Mouse (Mus musculus) embryonic facial prominence, embryonic 14.5 days (tissue): ENCODE measurements around the gene Churc1. TPM values are rescaled to one million over a fixed set of nuclear protein-coding genes. Genes with fewer than 3 reads are reported as not detected.
A peak's percentile ranks its signal among the peaks of the same experiment; 100 is the strongest.

Source experiments
- ATAC-seq: fragments of 200-750 bp; cut with Nextera tagmentation; 2 replicates; pipeline ENCODE4 v1.8.0; 2017; ENCODE audit warnings: low read depth, moderate number of reproducible peaks, moderate TSS enrichment
- DNase-seq: peaks from one replicate; pipeline ENCODE4 v3.0.0-alpha.2; 2015; ENCODE audit warnings: low spot score
- H3K27ac ChIP-seq: fragments of 300-500 bp; sonication (generic); replicated peaks from 2 replicates; pipeline ENCODE4 v1.5.1; 2014; ENCODE audit warnings: low read depth, mild to moderate bottlenecking, low read length, moderate library complexity
- H3K27me3 ChIP-seq: fragments of 300-500 bp; sonication (generic); replicated peaks from 2 replicates; pipeline ENCODE4 v1.6.1; 2014; ENCODE audit warnings: low read length; ENCODE audit not compliant: control insufficient read depth, insufficient read depth
- H3K36me3 ChIP-seq: fragments of 300-500 bp; sonication (generic); 2 replicates; pipeline ENCODE4 v1.6.1; 2014; ENCODE audit warnings: low read length, mixed read lengths; ENCODE audit not compliant: control insufficient read depth, insufficient read depth
- H3K4me1 ChIP-seq: fragments of 300-500 bp; sonication (generic); 2 replicates; pipeline ENCODE4 v1.6.1; 2014; ENCODE audit warnings: antibody characterized with exemption, low read length; ENCODE audit not compliant: control insufficient read depth, insufficient read depth
- H3K4me2 ChIP-seq: fragments of 300-500 bp; sonication (generic); 2 replicates; pipeline ENCODE4 v1.6.1; 2014; ENCODE audit warnings: low read depth, mild to moderate bottlenecking, low read length, moderate library complexity, mixed read lengths
- H3K4me3 ChIP-seq: fragments of 300-500 bp; sonication (generic); 2 replicates; pipeline ENCODE4 v1.5.1; 2014; ENCODE audit warnings: low read depth, mild to moderate bottlenecking, low read length
- H3K9ac ChIP-seq: fragments of 300-500 bp; sonication (generic); 2 replicates; pipeline ENCODE4 v1.6.1; 2014; ENCODE audit warnings: low read depth, mild to moderate bottlenecking, low read length, moderate library complexity, mixed read lengths
- H3K9me3 ChIP-seq: fragments of 300-500 bp; sonication (generic); 2 replicates; pipeline ENCODE4 v1.6.1; 2016; ENCODE audit warnings: low read length; ENCODE audit not compliant: control insufficient read depth
- WGBS: fragments of 180-500 bp; shearing (Covaris S2); extraction: QIAGEN DNeasy Blood & Tissue Kit; methylation state at CpG from one replicate; pipeline ENCODE4 v1.1.7; 2014; 5-methylcytosine and 5-hydroxymethylcytosine counted together
- polyA plus RNA-seq: library from polyadenylated mRNA; unstranded; fragments of >200 nt; fragmentation: Nextera tagmentation; extraction: Ambion mirVana; gene quantifications from 2 replicates; pipeline ENCODE4 v1.2.1, GENCODE M21; 2014

Gene Churc1
- polyA plus RNA-seq, 1 experiment from 2014 or later: 99.4 TPM

- no peak overlapping the region for H3K4me2 ChIP-seq
- H3K9me3 ChIP-seq: no peaks in the 10 kb centered on the region
- no peaks in the 10 kb centered on the region for H3K4me1 ChIP-seq
- H3K4me3 ChIP-seq: no peak overlapping the region
- 0 out of 2 replicates have a peak, but pooled peaks cover 4% of the 10 kb centered on the region for H3K36me3 ChIP-seq
- H3K27me3 ChIP-seq: no peaks in the 10 kb centered on the region
- no peak overlapping the region for H3K27ac ChIP-seq
- WGBS: 51% methylated on average over 7 of the region's 7 CpGs
- no peak overlapping the region for H3K9ac ChIP-seq
- 0 out of 2 replicates have a peak, but pooled peaks have one; percentile 28 for ATAC-seq
- peak; percentile 44 for DNase-seq
Measured at GRCm38 (mm10) chr12:76803700-76804252, 38.4 kb downstream of the Churc1 start.

- no peak for DNase-seq
- ATAC-seq: no peak
- Histone ChIP-seq H3K4me2 (no peak overlapping the region), H3K4me1 (no peaks in the 10 kb centered on the region), H3K4me3 (no peak overlapping the region), H3K9me3 (no peaks in the 10 kb centered on the region), H3K36me3 (no peaks in the 10 kb centered on the region), H3K27ac (no peak overlapping the region), H3K27me3 (no peaks in the 10 kb centered on the region), H3K9ac (no peak overlapping the region)
- WGBS: 85% methylated on average over 10 of the region's 10 CpGs
Measured at GRCm38 (mm10) chr12:76805056-76805811, 39.9 kb downstream of the Churc1 start.

DNA sequence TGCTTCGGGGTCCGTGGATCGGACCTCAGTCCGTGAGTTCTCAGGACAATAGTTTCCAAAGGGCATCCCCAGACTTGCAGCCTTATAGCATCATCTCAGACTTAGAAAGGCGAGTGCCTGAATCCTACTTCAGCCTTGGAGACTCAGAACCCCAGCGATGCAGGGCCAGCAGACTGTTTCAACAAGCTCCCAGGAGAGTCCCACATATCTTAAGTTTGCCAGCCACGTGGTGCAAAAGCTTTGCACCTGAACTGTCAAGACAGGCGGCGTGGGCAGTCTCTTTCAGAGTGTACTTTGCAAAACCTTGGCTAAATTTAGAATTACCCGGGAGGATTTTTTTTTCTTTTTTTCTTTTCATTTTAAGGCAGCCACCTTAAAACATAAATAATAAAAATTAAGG is 42.5 kb downstream of the Churc1 start:
- ATAC-seq (no peak), DNase-seq (no peak)
- no peak overlapping the region for H3K9ac ChIP-seq
- H3K4me3 ChIP-seq: no peak overlapping the region
- WGBS: 74% methylated on average over 10 of the region's 10 CpGs
- H3K4me1 ChIP-seq: no peaks in the 10 kb centered on the region
- H3K36me3 ChIP-seq: peaks cover 3% of the 10 kb centered on the region; the same call in 1 of the 2 replicates
- H3K4me2 ChIP-seq: no peak overlapping the region
- no peaks in the 10 kb centered on the region for H3K27me3 ChIP-seq
- H3K9me3 ChIP-seq: no peaks in the 10 kb centered on the region
- H3K27ac ChIP-seq: no peak overlapping the region

DNA sequence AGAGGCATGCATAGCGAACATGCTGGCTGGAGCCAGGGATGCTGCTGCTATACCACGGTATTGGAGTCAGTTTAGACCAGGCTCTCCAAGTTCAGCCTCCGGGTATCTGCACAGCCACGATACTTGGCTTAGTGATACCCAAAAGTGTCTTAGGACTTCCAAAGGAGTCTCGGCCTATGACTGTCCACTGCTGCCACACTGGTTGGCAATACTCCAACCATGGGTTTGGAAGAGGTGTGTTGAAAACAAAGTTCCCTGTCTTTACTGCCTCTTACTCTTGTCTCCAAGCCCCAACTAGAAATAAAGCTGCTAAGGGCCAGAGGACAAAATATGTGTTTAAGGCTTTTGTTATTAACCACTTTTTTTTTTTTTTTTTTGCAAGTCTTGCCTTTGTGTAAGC is 45.2 kb downstream of the Churc1 start:
- Histone ChIP-seq H3K4me2 (no peak overlapping the region), H3K27ac (no peak overlapping the region)
- ATAC-seq: no peak

GRCm38 (mm10) chr12:76811006-76811405 is 45.7 kb downstream of the Churc1 start:
- no peaks in the 10 kb centered on the region for H3K27me3 ChIP-seq
- H3K4me3 ChIP-seq: no peak overlapping the region
- 92% methylated on average over 4 of the region's 4 CpGs for WGBS
- no peaks in the 10 kb centered on the region for H3K4me1 ChIP-seq
- H3K9me3 ChIP-seq: no peaks in the 10 kb centered on the region
- H3K27ac ChIP-seq: no peak overlapping the region
- DNase-seq (no peak), ATAC-seq (no peak)
- H3K9ac ChIP-seq: no peak overlapping the region
- peaks cover 3% of the 10 kb centered on the region; the same call in 1 of the 2 replicates for H3K36me3 ChIP-seq
- H3K4me2 ChIP-seq: no peak overlapping the region

More for the DNA sequence above, 45.2 kb downstream of the Churc1 start:
- no peak overlapping the region for H3K4me3 ChIP-seq
- H3K9ac ChIP-seq: no peak overlapping the region
- peaks cover 3% of the 10 kb centered on the region; the same call in 1 of the 2 replicates for H3K36me3 ChIP-seq
- 90% methylated on average over 5 of the region's 5 CpGs for WGBS
- DNase-seq: no peak
- H3K4me1 ChIP-seq: no peaks in the 10 kb centered on the region
- H3K27me3 ChIP-seq: no peaks in the 10 kb centered on the region
- H3K9me3 ChIP-seq: no peaks in the 10 kb centered on the region

DNA sequence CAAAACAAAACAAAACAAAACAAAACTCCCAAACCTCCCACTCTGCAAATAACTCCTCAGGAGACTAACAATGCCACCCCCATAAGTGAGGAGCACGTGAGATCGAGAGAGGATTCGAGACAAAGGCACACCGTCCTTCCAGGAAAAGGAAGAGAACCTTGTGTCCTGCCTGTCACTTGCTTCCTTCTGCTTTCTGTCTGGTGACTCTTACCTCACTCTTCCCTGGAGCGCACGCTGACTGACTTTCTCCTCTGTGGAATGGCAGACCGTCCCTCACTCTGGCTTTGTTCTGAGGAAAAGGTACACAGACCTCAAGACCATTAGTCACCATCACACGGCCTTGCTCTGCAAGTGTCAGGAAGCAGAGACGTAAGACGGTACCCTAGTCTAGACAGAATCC is 48.2 kb downstream of the Churc1 start:
- ATAC-seq: no peak
- H3K27ac ChIP-seq: no peak overlapping the region
- no peak overlapping the region for H3K9ac ChIP-seq
- 68% methylated on average over 10 of the region's 10 CpGs for WGBS
- H3K27me3 ChIP-seq: no peaks in the 10 kb centered on the region
- no peak overlapping the region for H3K4me3 ChIP-seq
- H3K9me3 ChIP-seq: no peaks in the 10 kb centered on the region
- H3K4me1 ChIP-seq: peaks cover 11% of the 10 kb centered on the region
- DNase-seq: no peak
- no peak overlapping the region for H3K4me2 ChIP-seq
- peaks cover 3% of the 10 kb centered on the region; the same call in 1 of the 2 replicates for H3K36me3 ChIP-seq

DNA sequence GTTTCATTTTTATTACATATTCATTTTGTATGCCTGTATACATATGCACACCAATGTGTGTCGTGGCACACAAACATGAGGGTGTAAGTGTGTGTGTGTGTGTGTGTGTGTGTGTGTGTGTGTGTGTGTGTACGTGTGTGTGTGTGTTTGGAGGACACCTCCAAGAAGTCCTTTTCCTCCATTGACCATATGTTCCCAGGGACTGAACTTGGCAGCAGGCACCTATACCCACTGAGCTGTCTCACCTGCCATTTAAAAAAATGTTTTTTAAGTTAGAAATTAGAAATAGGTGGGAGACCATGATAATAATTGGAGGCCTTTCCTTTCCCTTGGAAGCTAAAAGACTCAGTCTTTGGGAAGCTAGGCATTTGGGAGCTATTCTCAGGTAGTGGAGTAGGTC is 48.8 kb downstream of the Churc1 start:
- H3K36me3 ChIP-seq: peaks cover 3% of the 10 kb centered on the region; the same call in 1 of the 2 replicates
- DNase-seq (no peak), ATAC-seq (no peak)
- no peak overlapping the region for H3K4me2 ChIP-seq
- H3K4me1 ChIP-seq: peaks cover 11% of the 10 kb centered on the region
- H3K27me3 ChIP-seq: no peaks in the 10 kb centered on the region
- no peaks in the 10 kb centered on the region for H3K9me3 ChIP-seq
- H3K9ac ChIP-seq: no peak overlapping the region
- H3K27ac ChIP-seq: no peak overlapping the region
- 86% methylated on average over 2 of the region's 2 CpGs for WGBS
- H3K4me3 ChIP-seq: no peak overlapping the region

DNA sequence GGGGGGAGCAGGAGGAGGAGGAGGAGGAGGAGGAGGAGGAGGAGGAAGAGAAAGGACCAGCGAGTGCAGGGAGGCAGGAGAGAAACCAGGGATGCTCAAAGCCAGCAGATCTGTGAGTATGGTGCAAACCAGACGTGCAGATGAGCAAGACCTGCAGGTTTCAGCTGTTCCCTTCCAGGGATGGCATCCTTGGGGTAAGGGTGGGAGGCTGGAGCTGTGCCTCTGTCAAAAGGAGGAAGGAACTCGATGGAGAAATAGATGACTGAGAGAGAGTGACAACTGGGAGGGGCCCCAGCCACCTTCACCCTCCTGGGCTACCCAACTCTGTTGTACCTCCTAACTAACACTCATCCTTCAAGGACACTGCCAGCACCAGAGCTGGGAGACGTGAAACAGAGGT is 51.4 kb downstream of the Churc1 start:
- Histone ChIP-seq H3K27me3 (no peaks in the 10 kb centered on the region), H3K9ac (no peak overlapping the region), H3K9me3 (no peaks in the 10 kb centered on the region), H3K4me3 (no peak overlapping the region), H3K4me2 (no peak overlapping the region), H3K4me1 (peaks cover 32% of the 10 kb centered on the region), H3K27ac (no peak overlapping the region), H3K36me3 (no peaks in the 10 kb centered on the region)
- DNase-seq: no peak
- no peak for ATAC-seq
- 57% methylated on average over 4 of the region's 4 CpGs for WGBS

DNA sequence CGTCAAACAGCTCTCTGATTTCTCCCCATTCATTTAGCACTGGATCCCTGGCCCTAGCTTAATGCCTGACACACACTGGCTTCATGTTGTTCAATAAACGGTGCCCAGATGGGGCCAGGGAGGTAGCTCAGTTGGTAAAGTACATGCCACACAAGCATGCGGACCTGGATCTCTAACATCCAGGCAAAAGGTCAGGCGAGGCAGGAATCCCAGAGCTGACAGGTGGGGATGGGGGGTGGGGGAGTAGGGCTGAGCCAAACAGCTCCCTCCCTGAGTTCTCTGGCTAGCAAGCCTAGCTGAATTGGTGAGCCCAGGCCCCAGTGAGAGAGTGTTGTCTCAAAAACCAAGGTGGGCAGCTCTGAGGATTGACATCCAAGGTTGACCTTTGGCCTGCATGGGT is 51.8 kb downstream of the Churc1 start:
- no peaks in the 10 kb centered on the region for H3K9me3 ChIP-seq
- H3K27me3 ChIP-seq: no peaks in the 10 kb centered on the region
- DNase-seq (no peak), ATAC-seq (no peak)
- no peak overlapping the region for H3K4me3 ChIP-seq
- H3K36me3 ChIP-seq: no peaks in the 10 kb centered on the region
- no peak overlapping the region for H3K4me2 ChIP-seq
- no peak overlapping the region for H3K9ac ChIP-seq
- no peak overlapping the region for H3K27ac ChIP-seq
- WGBS: 47% methylated on average over 4 of the region's 4 CpGs
- H3K4me1 ChIP-seq: peaks cover 34% of the 10 kb centered on the region
